Mouse (Mus musculus) cerebellum, adult 8-10 months (tissue): ENCODE measurements around the gene Iglon5.

ENCODE experiments used
- DNase-seq: peaks from one replicate; pipeline ENCODE4 v3.0.0; 2022

Iglon5 gene

GRCm38 (mm10) chr7:43489631-43490125, at the start of gene Iglon5:
Gene Iglon5, minus strand, starts transcription at chr7:43490075.
- DNase-seq, result peak; percentile 57

- no peak for DNase-seq
Measured at GRCm38 (mm10) chr7:43538524-43538923, 48.6 kb upstream of the Iglon5 start.

GRCm38 (mm10) chr7:43532936-43533505, 43.1 kb upstream of the Iglon5 start:
- no peak for DNase-seq

- DNase-seq, result no peak
Measured at GRCm38 (mm10) chr7:43530216-43530785, 40.4 kb upstream of the Iglon5 start.

GRCm38 (mm10) chr7:43525313-43525712, 35.4 kb upstream of the Iglon5 start:
- no peak for DNase-seq

GRCm38 (mm10) chr7:43522776-43523175, 32.9 kb upstream of the Iglon5 start:
- DNase-seq, result no peak

- DNase-seq, result peak; percentile 18
Measured at GRCm38 (mm10) chr7:43518341-43518740, 28.5 kb upstream of the Iglon5 start.

- DNase-seq, result no peak
Measured at GRCm38 (mm10) chr7:43515076-43515475, 25.2 kb upstream of the Iglon5 start.

- DNase-seq, result no peak
Measured at GRCm38 (mm10) chr7:43512519-43512918, 22.6 kb upstream of the Iglon5 start.

- no peak for DNase-seq
Measured at GRCm38 (mm10) chr7:43511707-43512478, 22.0 kb upstream of the Iglon5 start.

GRCm38 (mm10) chr7:43495343-43496021, 5.6 kb upstream of the Iglon5 start:
- DNase-seq, result peak; percentile 69

GRCm38 (mm10) chr7:43490861-43491260, 986 bp upstream of the Iglon5 start:
- no peak for DNase-seq

GRCm38 (mm10) chr7:43490182-43490584, 308 bp upstream of the Iglon5 start:
- DNase-seq, result peak; percentile 85

- no peak for DNase-seq
Measured at GRCm38 (mm10) chr7:43488646-43489045, 1.2 kb downstream of the Iglon5 start.

GRCm38 (mm10) chr7:43483236-43483635, 6.6 kb downstream of the Iglon5 start:
- DNase-seq, result no peak

GRCm38 (mm10) chr7:43482090-43482716, 7.7 kb downstream of the Iglon5 start:
- no peak for DNase-seq

- no peak for DNase-seq
Measured at GRCm38 (mm10) chr7:43481191-43481590, 8.7 kb downstream of the Iglon5 start.

- DNase-seq, result no peak
Measured at GRCm38 (mm10) chr7:43476376-43476775, 13.5 kb downstream of the Iglon5 start.

- DNase-seq, result no peak
Measured at GRCm38 (mm10) chr7:43475706-43476105, 14.2 kb downstream of the Iglon5 start.

GRCm38 (mm10) chr7:43470373-43470772, 19.5 kb downstream of the Iglon5 start:
- no peak for DNase-seq

- DNase-seq, result peak; percentile 77
Measured at GRCm38 (mm10) chr7:43466099-43466694, 23.7 kb downstream of the Iglon5 start.

- peak; percentile 68 for DNase-seq
Measured at GRCm38 (mm10) chr7:43465344-43466098, 24.4 kb downstream of the Iglon5 start.
